Mouse (Mus musculus) testis, adult 2 months (tissue): Measurements from ENCODE around the gene Edf1.

Experiments used
- CTCF ChIP-seq: fragments of 200-500 bp; IDR thresholded peaks from 2 replicates; pipeline ENCODE4 v1.5.1; 2012; ENCODE audit warnings: low read depth, mild to moderate bottlenecking, inconsistent platforms, low read length, moderate library complexity; ENCODE audit not compliant: control insufficient read depth, insufficient read depth, insufficient replicate concordance
- POLR2A ChIP-seq: fragments of 200-500 bp; IDR thresholded peaks from 2 replicates; pipeline ENCODE4 v1.6.1; 2012; ENCODE audit warnings: low read depth, mild to moderate bottlenecking, inconsistent platforms, low read length, moderate library complexity; ENCODE audit not compliant: control insufficient read depth

DNA sequence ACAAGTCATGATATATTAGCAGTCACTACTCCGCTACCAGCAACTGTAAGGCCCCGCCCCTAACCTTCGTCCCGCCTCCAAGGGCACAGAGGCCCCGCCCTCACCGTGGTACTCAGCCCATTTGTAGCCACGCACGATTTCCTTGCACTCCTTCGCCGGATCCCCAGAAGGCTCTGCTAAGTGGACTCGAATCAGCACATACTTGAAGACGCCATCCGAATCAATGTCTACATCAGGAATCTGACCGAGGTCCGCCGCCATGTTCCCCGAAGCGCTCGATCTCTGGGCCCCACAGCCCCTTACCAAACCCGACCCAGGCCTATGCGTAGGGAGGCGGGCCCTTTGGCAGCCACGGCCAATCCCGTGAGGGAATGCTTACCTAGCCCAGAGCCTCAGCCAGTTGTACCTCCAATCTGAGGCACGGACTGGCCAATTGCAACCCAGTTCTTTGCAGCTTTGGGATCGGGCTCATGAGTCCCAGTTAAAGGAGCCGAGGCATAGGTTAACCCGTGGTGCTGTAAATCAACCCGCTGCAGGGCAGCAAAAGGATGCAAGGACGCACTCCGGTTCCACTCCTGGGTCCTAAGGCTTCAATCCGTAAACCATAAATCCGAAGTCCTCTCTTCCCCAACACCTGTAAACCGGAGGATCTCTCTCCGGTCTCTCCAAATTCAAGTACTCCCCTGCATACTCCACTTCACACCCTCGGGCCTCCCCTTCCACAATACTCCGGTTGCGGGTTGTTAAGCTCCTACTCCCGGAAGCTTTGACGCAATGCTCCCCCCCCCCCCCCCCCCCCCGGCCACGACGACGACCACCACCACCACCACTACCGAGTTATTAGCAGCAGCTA, 17.2 kb downstream of the Edf1 start, which contains the start of the genes Mamdc4 and Phpt1:
- no peak for TF ChIP-seq CTCF
- TF ChIP-seq POLR2A, result peak; percentile 76
